Mouse (Mus musculus): Measurements from ENCODE around the gene Ctdsp2.
A peak's percentile ranks its signal among the peaks of the same experiment; 100 is the strongest.

Gene Ctdsp2

DNA sequence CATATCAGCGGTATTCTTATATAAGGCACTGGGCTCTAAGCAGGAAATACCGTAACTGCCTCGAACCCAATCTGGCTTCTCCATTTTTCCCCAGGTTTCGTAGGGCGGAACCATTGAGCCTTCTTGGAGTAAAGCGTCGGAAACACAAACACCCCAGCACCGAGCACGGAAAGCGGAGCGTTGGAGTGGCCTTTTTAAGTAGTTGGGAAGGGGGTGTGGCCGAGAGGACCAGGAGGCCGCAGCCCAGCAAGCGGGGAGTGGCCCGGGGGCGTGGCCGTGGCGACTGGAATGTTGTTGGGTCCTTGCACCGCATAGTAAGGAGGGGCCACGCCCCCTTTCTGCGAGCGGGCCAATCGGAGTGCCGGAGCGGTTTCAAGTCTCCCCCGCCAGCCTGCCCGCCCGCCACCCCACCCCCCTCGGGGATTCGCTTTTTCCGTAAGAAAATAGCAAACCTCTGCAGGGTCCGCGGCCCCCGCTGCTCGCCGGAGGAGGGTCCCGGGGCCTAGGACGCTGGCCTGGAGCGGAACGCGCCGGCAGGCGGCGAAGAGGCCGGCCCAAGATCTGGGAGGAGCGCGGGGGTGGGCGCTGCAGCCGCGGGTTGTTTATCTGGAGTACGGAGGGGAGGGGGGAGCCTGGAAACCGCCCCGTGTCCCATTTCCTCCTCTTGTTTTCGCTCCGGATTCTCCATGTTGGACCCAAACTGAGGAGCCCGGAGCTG is at the start of gene Ctdsp2:
Ctdsp2 (plus strand) TSS at position 441 of the 718 bp plus-strand sequence.
- peak; percentile 100 for DNase-seq (ENCODE audit: low read depth, low spot score)

DNA sequence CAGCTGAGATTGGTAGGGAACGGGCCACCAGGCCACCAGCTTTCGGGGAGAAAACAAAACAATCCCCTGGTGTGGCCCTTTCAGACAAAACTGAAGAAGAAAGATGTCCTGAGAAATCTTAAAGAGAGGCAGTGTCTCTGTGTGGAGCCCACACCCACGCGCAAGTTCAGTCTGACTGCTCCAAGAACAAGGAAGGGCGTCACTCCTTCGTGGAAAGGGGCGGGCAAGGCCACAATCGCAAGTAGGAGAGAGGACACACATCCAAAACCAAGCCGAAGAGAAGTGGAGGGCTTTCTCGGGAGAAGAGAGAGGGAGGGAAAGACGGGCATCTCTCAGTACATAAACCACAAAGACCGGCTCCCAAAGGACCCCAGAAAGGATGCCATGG is 49.7 kb upstream of the Ctdsp2 start:
- DNase-seq (ENCODE audit: low read depth, low spot score), result peak; percentile 79

DNA sequence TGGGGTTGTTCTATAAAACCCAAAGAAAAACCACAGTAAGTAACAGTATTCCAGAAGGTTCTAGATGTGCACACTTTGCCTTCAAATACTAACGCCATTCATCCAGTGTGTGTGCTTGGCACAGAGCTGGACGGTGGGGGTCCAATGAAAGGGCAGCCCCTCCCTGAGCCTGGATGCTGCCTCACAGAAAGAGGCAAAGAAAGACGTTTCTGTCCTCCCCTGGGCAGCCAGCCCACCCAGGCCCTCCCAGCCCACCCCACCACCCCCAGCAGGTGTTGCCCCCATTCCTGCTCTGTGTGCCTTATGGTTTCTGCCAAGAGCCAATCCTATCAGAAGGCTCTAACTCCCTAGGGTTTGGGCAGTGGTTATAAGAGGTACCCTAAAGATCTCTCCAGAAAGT is 49.0 kb upstream of the Ctdsp2 start:
- no peak for DNase-seq (ENCODE audit: low read depth, low spot score)

DNA sequence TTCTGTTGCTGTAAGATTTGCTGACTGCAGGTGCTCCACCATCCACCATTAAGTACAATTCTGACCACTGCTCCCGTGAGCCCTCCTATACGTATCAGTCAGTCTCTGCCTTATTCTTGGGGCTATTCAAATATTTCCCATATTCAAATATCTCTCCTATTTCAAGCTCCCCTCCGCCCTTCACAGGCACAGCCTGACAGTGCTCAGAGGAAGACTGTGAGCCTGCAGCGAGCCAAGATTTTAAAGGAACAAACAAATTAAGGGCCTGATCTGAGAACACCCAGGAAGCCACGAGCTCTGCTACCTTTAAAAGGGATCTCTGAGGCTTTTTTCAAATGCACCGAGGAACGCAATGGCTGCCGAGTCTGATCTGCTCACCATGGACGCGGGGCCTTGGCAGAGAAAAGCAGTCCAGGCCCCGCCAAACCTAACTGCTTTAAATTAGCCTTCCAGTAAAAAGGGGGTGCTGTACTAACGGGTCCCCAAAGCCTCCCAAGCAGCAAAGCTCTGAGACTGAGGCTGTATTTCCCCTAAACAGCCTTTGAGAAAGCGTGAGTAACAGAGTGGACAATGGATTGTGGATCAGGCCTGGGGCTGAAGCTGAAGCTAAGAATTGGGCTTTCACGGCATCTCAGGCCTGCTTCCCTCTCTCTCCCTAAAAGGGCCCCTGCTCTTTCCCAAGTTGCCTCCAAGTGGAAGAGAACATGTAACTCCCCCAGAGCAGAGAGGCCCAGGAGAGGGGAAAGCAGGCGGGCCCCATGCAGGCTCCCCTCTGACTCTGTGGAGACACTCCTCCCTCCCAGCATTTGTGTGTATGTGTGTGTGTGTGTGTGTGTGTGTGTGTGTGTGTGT is 48.0 kb upstream of the Ctdsp2 start:
- DNase-seq (ENCODE audit: low read depth, low spot score), result no peak

DNA sequence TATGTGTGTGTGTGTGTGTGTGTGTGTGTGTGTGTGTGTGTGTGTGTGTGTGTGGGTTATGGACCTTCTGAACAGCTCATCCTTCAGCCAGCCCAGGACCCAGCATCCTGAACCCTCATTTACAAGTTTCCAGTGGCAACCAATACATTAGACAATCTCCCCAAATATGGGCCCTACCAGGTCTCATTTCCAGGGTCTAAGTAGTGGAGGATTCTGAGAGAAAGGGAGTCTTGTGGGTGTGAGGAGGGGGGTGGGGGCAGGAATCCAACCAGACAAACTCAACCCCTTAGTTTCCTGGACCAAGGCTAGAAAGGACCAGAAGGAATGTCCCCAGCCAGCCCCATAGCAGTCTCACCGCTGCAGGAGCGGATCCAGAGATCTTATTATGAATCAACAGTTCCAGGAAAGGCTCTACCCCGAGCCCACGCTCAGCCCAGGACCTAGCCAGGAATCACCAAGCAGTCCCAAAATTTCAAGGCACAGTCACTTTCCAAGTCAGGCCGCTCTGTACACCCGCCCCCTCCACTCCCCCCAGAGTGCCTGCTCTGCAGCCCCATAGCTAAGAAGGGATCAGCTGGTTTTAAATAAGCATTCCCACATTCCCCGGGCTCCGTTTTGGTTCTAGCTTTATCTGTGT is 47.3 kb upstream of the Ctdsp2 start:
- DNase-seq (ENCODE audit: low read depth, low spot score), result peak; percentile 87

DNA sequence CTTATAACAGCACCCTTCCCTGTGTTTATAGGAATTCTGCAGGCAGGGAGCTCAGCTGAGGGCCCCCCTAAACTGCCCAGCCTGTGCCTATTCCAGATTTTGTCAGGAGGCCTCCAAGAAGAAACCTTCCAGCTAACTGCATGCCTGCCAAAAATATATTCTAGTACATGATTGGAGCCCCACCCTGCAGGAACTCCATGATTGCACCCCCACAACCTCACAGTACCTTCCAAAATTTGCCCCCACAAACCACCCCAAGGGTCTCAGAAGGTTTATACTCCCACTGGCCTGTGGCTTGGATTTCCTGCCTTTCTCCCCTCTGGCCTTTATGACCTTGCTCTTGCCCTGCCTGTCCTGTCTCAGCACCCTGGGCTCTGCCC is 46.8 kb upstream of the Ctdsp2 start:
- no peak for DNase-seq (ENCODE audit: low read depth, low spot score)

DNA sequence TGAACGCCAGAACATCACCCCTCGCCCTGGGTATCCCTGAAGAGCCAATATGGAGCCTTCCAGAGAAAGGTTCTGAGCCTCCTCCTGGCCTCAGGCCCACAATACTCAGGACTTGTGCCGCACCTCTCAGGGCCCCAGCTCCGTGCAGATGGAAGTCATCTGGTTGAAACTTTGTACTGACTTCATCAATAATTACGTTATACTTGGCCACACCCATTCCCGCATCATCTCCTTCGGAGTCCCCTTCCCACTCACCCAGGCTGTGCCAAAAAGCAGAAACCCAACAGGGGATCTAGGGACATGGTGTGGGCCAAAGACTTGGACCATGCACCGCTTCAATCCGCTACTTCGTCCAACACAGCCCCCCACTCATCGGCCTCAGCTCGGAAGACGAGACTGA is 44.0 kb upstream of the Ctdsp2 start:
- no peak for DNase-seq (ENCODE audit: low read depth, low spot score)

DNA sequence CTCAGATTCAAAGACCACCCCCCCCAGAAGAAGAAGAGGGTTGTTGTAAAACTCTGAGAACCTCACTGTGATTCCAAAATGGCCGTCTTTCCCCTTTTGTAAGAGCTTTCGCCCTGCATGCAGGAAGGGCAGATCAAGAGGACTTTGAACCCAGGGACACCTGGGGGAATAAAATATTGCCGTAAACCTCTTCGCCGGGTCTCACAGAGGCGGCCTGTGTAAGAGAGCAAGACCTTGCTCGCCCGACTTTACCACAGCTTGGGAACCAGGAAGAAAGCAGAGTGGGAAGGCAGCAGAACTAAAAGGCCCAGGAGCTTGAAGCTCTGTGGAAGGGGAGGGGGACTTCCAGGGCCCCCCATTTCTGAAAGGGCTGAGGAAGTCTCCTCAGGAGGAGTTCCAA is 43.4 kb upstream of the Ctdsp2 start:
- DNase-seq (ENCODE audit: low read depth, low spot score), result no peak

DNA sequence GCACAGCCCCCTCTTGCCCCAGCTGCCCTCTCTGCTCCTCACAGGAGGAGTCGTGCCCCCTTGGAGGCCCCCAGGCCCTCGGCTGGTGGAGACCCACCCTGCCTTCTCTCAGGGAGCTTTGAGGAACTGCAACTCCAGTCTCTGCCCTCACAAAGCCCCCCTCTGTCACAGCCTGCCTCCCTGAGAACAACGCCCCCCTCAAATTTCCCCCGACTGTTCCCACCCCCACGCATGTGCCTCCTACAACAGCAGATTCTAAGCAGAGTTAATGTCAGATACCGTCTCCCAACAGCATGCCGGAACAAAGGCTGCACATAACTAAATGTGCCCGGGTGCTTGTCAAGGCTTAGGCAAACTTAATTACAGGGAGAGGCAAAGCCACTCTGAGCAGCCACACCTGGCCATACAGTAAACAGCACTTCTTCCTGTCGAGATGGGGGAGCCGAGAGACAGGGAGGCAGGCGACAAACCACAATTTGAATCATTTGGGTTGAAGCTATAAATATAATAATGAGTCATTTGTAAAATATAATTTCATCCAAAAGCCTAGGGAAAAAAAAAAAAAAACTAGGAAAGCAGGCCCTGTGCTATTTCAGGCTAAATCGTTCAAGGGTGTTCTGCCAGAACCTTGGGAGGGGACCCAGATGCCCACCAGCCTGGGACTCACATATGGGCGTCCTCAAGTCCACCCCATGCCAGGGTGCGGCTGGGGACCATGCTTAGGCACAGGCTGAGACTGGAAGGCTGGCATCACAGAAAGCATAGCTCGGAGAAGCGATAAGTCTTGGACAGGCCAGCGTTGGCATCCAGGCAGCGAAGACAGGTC is 42.7 kb upstream of the Ctdsp2 start:
- DNase-seq (ENCODE audit: low read depth, low spot score), result peak; percentile 92

DNA sequence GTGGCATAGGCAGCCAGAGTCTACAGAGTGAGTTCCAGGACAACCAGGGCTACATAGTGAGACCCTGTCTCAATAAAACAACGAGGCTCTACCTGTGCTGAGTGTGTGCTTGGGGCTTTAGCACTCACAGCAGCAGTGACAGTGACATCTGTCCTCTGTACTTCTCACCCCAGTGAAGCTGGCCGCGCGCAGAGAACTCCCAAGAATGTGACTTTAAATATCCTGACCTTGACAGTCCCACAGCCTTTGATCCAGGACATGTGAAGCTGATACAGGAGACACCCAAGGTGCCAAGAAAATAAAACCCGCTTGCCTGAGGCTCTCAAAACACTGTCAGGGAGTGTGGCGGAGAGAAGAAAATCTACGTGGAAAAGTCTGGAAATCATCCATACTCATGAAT is 37.6 kb upstream of the Ctdsp2 start:
- no peak for DNase-seq (ENCODE audit: low read depth, low spot score)

DNA sequence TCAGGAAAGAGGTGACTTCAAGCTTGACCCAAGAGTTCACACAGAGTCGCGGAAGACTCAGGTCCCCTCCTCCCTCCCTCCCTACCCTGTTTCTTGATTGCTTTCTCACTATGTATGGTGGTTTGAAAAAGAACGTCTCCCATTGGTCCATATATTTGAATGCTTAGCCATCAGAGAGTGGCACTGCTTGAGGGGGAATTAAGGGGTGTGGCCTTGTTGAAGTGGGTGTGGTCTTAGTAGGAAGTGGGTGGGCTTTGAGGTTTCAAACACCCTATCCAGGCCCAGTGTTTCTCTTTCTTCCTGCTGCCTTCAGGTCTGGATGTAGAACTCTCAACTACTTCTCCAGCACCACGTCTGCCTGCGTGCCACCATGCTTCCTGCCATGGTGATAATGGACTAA is 33.0 kb upstream of the Ctdsp2 start:
- no peak for DNase-seq (ENCODE audit: low read depth, low spot score)

DNA sequence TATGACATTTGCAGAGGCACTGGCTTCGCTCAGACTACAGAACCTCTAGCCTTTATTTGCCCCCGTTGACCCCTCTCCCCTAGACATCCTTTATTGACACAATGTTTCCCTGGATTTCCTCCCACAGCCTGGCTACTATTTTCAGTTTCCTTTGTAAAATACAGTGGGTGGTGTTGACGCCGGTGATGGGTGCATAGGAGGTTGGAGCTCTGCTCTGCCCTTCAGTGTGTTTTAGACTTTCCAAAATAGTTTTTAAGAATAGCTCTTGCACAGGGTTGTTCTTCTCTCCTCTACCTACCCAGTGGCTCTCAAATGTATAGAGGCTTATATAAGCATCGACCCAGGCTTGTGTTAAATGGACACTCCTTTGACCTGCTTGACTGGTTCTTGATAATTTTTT is 28.7 kb upstream of the Ctdsp2 start:
- peak; percentile 60 for DNase-seq (ENCODE audit: low read depth, low spot score)

DNA sequence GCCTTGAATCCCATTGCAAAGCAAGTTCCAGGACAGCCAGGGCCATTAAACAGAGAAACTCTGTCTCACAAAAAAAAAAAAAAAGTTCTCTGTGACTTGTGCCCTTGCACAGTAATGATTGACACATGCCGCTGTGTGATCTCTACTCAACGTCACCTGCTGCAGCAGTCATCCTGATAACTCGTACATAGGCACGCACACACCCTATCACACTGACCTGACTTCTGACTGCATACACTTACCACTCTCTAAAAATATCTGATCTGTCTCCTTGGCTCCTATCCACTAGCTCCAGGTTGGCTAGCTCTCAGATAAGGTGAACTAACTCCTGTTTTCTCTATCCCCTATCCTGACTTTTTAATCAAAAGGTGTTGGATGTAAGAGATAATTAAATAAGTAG is 27.9 kb upstream of the Ctdsp2 start:
- no peak for DNase-seq (ENCODE audit: low read depth, low spot score)

DNA sequence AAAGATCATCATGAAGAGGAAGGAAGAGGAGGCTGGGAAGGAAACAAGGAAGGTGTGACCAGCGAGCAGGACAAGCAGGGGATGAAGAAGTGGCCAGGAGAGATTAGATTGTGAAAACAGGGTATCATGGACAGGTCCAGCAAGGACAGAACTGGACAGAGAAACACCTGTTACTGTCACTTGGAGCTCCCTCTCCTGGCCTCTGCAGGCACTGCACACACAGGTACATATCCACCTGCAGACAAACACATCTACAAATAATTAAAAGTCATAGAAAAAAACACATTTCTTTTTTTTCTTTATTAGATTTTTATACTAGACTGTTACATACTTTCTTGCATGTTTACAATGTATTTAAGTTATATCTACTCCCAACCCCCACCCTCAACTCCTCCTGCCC is 26.1 kb upstream of the Ctdsp2 start:
- no peak for DNase-seq (ENCODE audit: low read depth, low spot score)

DNA sequence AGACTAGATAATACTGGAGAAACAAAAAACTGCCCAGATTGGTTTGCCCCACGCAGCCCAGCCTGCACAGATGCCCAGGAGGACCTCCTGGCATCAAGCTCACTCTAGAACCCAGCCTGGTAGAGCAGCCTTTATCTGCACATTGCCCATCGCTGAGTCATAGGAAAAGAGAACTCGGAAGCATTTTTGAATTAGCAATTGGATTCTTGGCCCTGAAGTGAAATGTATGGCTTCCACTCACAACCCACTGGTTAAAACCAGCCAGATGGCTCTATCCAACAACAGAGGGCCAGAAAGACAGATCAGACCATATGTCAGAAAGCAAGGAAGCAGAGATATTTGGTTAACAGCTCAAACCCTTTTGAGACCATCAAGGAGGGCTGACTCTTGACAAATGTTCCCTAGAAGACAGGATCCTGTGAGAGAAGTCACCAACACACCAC is 25.5 kb upstream of the Ctdsp2 start:
- peak; percentile 98 for DNase-seq (ENCODE audit: low read depth, low spot score)

DNA sequence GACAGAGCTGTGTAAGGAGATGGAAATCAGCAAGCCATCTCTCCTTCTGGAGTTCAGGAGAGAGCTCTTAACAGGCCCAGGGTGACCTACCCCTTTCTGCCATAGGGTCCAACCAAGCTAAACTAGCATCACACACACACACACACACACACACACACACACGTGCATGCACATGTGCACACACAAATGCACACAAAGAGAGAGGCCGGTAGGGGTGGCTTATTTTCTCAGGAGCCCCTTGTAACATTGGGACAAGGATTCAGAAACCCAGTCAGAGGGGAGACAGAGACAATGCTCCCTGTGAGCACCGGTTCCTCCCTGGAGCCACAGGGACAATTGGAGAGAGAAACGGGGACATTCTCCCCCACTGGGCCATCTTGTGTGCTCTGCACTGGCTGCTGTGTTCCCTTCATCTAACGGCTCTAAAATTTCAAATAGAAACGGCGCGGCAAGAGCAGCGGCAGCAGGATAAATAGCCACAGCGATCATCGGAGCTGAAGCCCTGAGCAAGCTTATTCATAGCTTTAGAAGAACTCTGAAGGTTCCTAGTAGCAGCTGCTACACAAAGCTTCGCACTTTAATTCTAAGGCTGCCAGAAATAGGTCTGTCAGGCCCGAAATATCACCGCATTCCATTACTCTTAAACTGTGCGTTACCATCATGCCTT is 21.7 kb upstream of the Ctdsp2 start:
- DNase-seq (ENCODE audit: low read depth, low spot score), result peak; percentile 91

DNA sequence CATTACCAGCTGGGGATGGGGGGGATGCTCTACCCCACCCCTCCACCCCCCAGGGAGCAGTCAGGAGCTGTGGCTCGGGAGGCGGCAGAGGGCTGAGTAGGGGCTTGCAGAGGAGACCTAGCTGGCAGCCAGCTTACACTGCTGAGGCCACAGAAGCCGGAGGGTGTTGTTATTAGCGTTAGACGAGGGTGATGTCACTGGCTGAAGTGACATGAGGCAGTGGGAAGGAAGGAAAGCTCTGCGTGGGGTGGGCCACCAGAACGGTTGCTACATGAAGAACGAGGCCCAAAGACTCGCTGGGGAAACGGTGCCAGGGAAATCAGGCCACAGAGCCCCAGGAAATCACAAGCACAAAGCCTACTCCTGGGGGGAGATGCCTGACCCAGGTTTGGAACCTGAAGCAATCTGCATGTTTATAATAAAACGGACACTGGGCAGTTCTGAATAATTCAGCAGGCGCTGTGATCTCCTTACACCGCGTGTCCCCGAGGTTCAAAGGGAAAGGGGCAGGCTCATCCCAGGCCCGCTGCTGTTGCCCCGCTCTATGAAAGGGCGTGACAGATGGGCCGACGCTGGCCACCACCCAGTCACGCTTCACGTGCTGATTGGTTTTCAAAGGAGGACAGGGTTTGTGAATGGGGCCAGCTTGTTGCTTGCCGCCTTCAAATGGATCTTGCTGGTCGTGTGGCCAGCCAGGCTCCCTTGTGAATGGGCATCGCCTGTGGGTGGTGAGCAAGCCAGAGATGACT is 21.0 kb upstream of the Ctdsp2 start:
- peak; percentile 95 for DNase-seq (ENCODE audit: low read depth, low spot score)

DNA sequence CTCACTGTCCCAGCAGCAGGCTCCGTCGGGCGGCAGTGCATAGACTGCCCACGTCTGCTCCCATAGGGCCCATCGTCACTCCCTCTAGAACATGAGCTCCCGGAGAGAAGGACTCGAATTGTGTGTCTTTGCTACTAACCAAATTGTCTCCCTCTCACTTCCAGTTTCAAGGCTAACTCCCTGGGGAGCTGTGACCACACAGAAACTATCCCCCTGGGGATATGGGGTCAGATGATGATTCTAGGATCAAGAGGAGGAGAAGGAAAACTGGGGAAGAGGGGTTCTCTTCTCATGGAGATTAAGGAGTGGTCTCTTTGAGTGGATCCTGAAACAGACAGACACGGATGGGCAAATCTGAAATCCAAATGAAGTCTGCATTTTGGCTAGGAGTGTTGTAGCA is 18.0 kb upstream of the Ctdsp2 start:
- DNase-seq (ENCODE audit: low read depth, low spot score), result no peak

DNA sequence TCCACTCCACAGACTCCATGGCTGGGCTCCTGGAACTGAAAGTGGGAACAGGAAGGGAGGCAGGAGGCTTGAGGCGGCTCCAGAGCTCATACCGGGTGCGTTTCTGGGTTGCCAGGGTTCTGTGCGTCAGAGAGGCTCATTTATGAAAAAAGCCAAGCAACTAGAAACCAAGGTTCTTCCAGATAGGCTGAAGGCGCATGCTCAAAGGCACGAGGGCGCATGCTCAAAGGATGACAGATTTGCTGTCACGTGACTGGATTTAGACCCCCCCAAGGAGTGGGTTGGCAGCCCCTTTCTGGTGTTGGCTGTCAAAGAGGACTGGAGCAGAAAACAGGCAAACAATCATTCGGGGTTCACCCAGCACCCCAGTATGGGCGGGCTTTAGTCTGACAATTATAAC is 16.8 kb upstream of the Ctdsp2 start:
- DNase-seq (ENCODE audit: low read depth, low spot score), result peak; percentile 95

DNA sequence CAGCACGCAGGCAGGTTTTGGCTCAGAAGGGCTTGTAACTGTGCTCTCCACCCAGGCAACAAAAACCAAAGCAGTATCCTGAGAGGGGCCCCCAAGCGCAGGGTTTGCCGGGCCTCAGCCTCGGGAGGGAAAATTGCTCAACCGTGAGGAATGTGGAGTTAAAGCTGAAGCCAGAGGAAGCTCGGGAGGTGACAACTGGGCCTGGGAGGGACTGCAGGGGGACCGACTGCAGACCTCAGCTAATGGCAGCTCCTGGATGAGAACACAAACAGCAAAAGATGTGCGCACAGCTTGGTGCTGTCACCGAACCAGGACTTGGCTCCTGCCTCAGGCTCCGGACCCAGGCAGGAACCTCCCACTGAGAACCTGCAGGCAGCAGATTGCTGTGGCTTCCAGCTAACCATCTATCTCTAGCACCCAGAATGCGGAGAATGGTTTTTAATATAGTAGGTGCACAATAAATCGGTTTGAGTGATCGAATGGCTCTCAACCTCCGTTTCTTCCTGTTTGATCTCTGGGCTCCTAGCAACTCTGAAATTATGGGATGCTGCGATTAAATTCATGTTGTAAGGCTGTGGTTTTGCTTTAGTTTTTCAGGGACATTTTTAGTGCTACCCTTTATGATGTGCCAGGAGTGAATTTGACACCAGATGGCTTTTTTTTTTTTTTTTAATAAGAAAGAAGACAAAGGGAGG is 16.1 kb upstream of the Ctdsp2 start:
- peak; percentile 92 for DNase-seq (ENCODE audit: low read depth, low spot score)

Measured in brain, adult 2 months (tissue).